Mouse (Mus musculus) intestine, postnatal 0 days (tissue): Measurements from ENCODE around the gene Snx18. TPM values are rescaled to one million over a fixed set of nuclear protein-coding genes. Genes with fewer than 3 reads are reported as not detected.

Source experiments
- ATAC-seq: fragments of 200-750 bp; cut with Nextera tagmentation; 2 replicates; pipeline ENCODE4 v1.8.0; 2017; ENCODE audit warnings: mild to moderate bottlenecking, moderate TSS enrichment, moderate library complexity
- H3K27ac ChIP-seq: fragments of 300-500 bp; sonication (generic); 2 replicates; pipeline ENCODE4 v1.5.1; 2014; ENCODE audit warnings: mild to moderate bottlenecking, low read depth, low read length, moderate library complexity
- H3K27me3 ChIP-seq: fragments of 300-500 bp; sonication (generic); replicated peaks from 2 replicates; pipeline ENCODE4 v1.6.1; 2014; ENCODE audit warnings: low read length, mixed read lengths; ENCODE audit not compliant: control insufficient read depth, insufficient read depth
- H3K36me3 ChIP-seq: fragments of 300-500 bp; sonication (generic); 2 replicates; pipeline ENCODE4 v1.6.1; 2014; ENCODE audit warnings: mild to moderate bottlenecking, moderate library complexity; ENCODE audit not compliant: control insufficient read depth, insufficient read depth
- H3K4me1 ChIP-seq: fragments of 300-500 bp; sonication (generic); replicated peaks from 2 replicates; pipeline ENCODE4 v1.6.1; 2014; ENCODE audit warnings: antibody characterized with exemption, low read length, mixed read lengths; ENCODE audit not compliant: control insufficient read depth, insufficient read depth
- H3K4me2 ChIP-seq: fragments of 300-500 bp; sonication (generic); replicated peaks from 2 replicates; pipeline ENCODE4 v1.6.1; 2014; ENCODE audit warnings: low read depth, mild to moderate bottlenecking, moderate library complexity
- H3K4me3 ChIP-seq: fragments of 300-500 bp; sonication (generic); 2 replicates; pipeline ENCODE4 v1.5.1; 2014; ENCODE audit warnings: low read depth, low read length
- H3K9ac ChIP-seq: fragments of 300-500 bp; sonication (generic); 2 replicates; pipeline ENCODE4 v1.6.1; 2014; ENCODE audit warnings: mild to moderate bottlenecking, low read depth, low read length
- H3K9me3 ChIP-seq: fragments of 300-500 bp; sonication (generic); 2 replicates; pipeline ENCODE4 v1.6.1; 2016; ENCODE audit warnings: mixed run types; ENCODE audit not compliant: control insufficient read depth
- CTCF ChIP-seq: sonication (generic); IDR thresholded peaks from 2 replicates; pipeline ENCODE4 v1.5.1; 2016; ENCODE audit warnings: low read depth, mild to moderate bottlenecking, control low read depth, antibody characterized with exemption, moderate library complexity
- WGBS: fragments of 180-500 bp; shearing (Covaris S2); extraction: QIAGEN DNeasy Blood & Tissue Kit; methylation state at CpG from one replicate; pipeline ENCODE4 v1.1.7; 2014; 5-methylcytosine and 5-hydroxymethylcytosine counted together
- polyA plus RNA-seq: library from polyadenylated mRNA; unstranded; fragments of >200 nt; fragmentation: Nextera tagmentation; extraction: Ambion mirVana; gene quantifications from 2 replicates; pipeline ENCODE4 v1.2.1, GENCODE M21; 2015

Snx18 gene
- polyA plus RNA-seq, 1 experiment from 2014 or later, result 13.2 TPM

DNA sequence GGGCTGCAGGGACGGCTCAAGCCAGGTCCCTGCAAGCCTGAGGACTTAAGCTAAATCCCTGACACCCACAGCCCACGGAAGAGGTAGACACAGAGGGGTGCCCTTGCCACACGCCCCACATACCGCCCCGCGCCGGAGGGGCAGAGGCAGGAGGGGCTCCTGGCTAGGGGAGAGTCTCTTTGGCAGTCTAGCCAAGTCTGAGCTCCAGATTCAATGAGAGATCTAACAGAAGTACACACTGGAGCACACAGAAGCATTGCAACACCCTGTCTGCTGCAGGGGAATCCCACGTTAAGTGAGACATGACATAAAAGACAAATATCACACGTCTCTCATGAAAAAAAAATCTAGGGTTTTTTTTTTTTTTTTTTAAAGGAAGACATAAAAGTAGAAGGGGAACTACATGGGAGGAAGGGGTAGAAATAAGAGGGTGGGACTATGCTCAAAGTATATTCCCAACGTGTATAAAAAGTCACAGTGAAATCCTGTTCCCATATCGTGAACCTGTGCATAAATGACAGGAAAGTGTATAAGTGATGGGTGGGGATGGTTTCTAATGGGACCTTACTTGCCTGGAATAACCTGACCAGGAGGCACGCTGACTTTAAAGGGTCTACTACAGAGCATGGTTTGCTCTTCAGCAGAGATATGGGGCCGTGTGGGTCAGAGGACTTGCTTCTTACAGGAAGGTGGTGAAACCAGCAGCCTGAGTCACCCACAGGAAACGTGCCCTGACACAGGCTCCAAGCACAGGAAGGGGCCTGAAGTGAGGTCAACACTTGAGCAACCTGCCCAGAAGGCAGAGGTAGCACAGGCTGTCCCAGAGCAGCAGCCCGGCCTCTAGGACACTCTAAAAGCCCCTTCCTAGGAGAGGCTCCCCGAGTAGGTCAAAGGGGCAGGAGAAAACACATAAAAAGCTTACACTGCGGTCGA, 17.6 kb downstream of the Snx18 start:
- WGBS, result 84% methylated on average over 18 of the region's 18 CpGs
- Histone ChIP-seq H3K36me3 (no peaks in the 10 kb centered on the region), H3K27ac (0 out of 2 replicates have a peak overlapping the region, but pooled peaks have one; percentile 28), H3K4me3 (no peak overlapping the region), H3K4me2 (no peak overlapping the region), H3K4me1 (0 out of 2 replicates have a peak, but pooled peaks cover 4% of the 10 kb centered on the region), H3K27me3 (no peaks in the 10 kb centered on the region), H3K9ac (no peak overlapping the region), H3K9me3 (no peaks in the 10 kb centered on the region)
- no peak for ATAC-seq
- TF ChIP-seq CTCF, result no peak

DNA sequence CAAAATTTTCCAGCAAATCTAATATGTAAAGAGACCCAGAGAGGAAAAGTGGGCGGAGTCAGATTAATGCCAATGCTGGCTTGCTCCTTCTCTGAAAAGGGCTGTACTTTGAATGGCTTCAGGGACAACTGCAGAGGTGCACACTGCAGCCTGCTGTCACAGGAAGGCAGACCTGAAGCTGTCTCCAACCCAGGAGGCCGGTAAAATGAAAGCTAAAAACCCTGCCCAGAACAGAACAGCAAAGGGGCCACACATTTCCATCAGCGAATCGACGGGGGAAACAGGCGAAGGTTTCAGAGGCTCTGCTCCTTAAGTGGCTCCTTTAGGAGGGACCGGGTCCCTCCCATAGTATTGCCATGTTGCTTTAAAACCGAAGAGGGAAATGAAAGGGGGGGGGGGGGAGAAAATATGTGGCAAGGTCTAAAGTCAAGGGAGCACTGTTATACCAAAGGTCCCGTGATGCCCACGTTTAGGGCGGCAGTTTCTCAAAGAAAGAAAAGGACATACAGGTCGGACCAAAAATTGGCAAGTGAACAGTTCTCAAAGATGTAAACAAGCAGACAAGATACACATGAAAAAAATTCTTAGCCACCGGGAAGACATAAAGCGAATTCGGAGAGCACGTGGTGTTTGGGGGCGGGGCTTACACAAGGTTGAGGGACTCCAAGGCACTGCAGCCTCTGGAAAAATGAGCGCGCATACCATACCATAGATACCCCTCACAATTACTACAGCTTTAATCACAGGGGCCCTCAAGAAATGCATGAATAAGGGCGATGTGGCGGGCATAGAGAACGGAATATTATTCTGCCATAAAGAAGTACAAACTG, 18.4 kb downstream of the Snx18 start:
- ATAC-seq, result no peak
- no peak overlapping the region; the same call in 1 of the 2 replicates for H3K27ac ChIP-seq
- no peak for TF ChIP-seq CTCF
- no peak overlapping the region for H3K4me2 ChIP-seq
- 88% methylated on average over 22 of the region's 22 CpGs for WGBS
- no peak overlapping the region for H3K9ac ChIP-seq
- H3K4me3 ChIP-seq, result no peak overlapping the region
- H3K4me1 ChIP-seq, result 0 out of 2 replicates have a peak, but pooled peaks cover 4% of the 10 kb centered on the region
- no peaks in the 10 kb centered on the region for H3K27me3 ChIP-seq
- no peaks in the 10 kb centered on the region for H3K9me3 ChIP-seq
- no peaks in the 10 kb centered on the region for H3K36me3 ChIP-seq

DNA sequence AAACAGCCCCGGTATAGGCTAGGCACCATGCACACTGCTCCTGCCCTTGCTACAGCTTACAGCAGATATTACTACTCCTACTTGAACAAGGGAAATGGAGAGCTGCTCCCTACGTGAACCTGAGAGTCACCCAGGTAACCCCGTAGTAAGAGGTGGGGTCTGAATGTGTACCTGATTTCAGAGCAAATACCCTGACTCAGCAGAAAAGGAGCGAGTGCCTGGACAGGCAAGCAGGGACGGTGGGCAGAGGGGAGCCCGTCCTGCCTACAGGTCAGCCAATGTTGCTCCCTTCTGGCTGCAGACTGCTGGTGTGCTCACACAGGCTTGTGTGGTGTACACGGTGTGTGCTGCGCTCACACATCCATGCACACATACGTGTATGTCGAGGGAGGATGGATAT, 20.7 kb downstream of the Snx18 start:
- 0 out of 2 replicates have a peak, but pooled peaks cover 4% of the 10 kb centered on the region for H3K4me1 ChIP-seq
- 73% methylated on average over 10 of the region's 10 CpGs for WGBS
- H3K9ac ChIP-seq, result no peak overlapping the region

DNA sequence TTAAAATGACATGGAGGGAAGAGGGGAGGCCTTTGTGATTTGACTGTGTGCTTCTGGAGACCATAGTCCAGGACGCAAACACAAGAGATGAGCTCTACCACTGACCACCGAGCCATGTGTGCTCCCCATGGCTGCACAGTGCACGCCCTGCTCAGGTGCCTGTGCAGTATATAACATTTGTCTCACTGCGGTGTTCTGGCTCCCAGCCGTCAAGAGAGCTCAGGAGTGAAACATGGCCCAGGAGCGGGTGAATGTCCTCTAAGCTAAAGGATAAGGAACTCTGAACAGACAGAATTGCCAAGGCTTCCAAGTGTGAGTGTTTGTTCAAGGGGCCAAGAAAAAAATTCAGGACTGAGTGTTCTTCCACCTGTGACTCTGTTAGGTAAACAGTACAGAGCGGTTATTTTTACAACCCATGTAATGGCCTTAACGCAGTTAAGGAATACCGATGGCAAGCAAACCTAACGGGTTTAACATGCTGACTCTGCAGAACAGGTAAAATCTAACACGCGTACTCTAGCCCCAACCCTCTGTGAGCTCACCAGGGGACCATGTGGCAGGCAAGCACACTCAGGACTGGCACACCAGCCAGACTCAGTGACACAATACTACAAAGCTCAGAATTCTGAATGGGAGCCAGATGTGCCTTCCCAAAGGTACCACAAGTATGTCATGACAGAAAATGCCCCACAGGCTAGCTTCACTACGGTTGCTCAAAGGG, 21.4 kb downstream of the Snx18 start:
- no peak for TF ChIP-seq CTCF
- Histone ChIP-seq H3K9me3 (no peaks in the 10 kb centered on the region), H3K4me3 (no peak overlapping the region), H3K9ac (no peak overlapping the region), H3K4me2 (peak overlapping the region; percentile 0; the same call in 1 of the 2 replicates), H3K4me1 (0 out of 2 replicates have a peak, but pooled peaks cover 2% of the 10 kb centered on the region), H3K27ac (no peak overlapping the region), H3K36me3 (peaks cover 15% of the 10 kb centered on the region), H3K27me3 (no peaks in the 10 kb centered on the region)
- ATAC-seq, result peak; percentile 76
- 35% methylated on average over 13 of the region's 13 CpGs for WGBS

More for the DNA sequence above, 20.7 kb downstream of the Snx18 start:
- Histone ChIP-seq H3K9me3 (no peaks in the 10 kb centered on the region), H3K4me3 (no peak overlapping the region), H3K4me2 (0 out of 2 replicates have a peak overlapping the region, but pooled peaks have one; percentile 0), H3K27me3 (no peaks in the 10 kb centered on the region), H3K27ac (no peak overlapping the region), H3K36me3 (peaks cover 15% of the 10 kb centered on the region)
- TF ChIP-seq CTCF, result no peak
- ATAC-seq, result no peak

DNA sequence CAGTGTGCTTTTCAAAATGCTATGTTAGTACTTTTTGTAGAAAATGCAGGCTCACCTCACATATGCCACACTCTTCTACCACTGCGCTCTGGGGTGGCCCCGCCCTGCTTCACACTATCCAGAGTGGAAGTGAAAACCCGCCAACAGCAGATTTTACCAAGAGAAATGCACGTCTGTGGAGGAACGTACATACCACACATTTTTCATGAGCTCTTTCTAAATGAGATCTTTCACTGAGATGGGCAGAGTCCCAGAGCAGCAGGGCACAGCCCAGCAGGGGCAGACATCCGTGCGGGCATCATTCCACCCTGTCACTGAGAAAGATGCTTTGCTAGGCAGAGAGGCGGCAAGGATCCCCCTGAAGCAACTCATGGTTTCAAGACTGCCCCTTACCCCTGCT, 22.4 kb downstream of the Snx18 start:
- H3K4me2 ChIP-seq, result no peak overlapping the region
- H3K27me3 ChIP-seq, result no peaks in the 10 kb centered on the region
- peaks cover 15% of the 10 kb centered on the region for H3K36me3 ChIP-seq
- H3K27ac ChIP-seq, result no peak overlapping the region
- 65% methylated on average over 8 of the region's 8 CpGs for WGBS
- no peaks in the 10 kb centered on the region for H3K9me3 ChIP-seq
- no peak for ATAC-seq
- H3K4me3 ChIP-seq, result no peak overlapping the region
- H3K9ac ChIP-seq, result no peak overlapping the region
- no peak for TF ChIP-seq CTCF
- no peaks in the 10 kb centered on the region for H3K4me1 ChIP-seq
